Mouse (Mus musculus): Measurements from ENCODE around the gene Ap1s3.

DNA sequence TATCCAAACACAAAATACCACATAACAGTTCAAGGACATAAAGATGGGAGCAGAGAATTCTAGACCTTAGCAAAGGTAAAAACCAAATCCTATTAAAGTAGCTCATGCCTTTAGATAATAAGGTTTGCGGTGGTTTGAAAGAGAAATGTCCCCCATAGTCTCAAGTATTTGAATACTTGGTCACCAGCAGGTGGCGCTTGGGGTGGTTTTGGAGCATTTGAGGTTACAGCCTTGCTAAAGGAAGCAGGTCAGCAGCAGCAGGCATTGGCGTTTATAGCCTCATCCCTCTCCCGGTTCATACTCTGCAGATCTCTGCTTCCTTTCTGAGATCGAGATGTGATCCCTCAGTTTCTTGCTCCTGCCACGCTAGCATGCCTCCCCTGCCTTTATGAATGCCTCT lies 57.3 kb downstream of the Ap1s3 start:
- TF ChIP-seq POLR2A (IDR thresholded peaks at IDR 0.05; ENCODE audit: extremely low read depth, insufficient read depth, low read length) (no peak), CTCF (IDR thresholded peaks at IDR 0.05; ENCODE audit: low read depth, low read length) (no peak)
